In the genomic region with DNA sequence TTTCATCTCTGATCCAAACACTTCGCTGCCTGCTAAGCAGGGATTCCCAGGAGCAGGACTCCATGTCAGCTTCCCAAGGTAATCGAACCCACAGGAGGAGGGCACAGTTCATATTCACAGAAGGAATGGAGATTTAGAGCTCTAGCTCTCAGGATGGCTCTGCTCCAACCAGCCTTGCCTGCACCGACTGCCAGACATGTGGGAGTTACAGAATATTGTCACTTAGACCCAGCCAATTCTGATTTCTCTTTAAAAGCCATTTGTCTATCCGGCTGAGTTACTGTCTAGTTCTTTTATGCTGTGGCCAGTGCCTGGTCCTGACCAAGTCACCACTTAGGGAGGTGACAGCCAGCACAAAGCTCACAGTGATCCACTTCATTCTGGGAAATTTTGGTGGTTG, we compare ENCODE assay signal across 8 mouse cellular contexts. TPM values are rescaled to one million over a fixed set of nuclear protein-coding genes. Genes with fewer than 3 reads are reported as not detected.
A peak's percentile ranks its signal among the peaks of the same experiment; 100 is the strongest.
DNase-seq lines count a peak whose midpoint lies in the region; ATAC-seq and TF ChIP-seq lines count a peak whose summit lies in the region.

No protein-coding gene starts in this region.

- TF ChIP-seq EP300 in liver, embryonic 14.5 days (IDR thresholded peaks at IDR 0.05; ENCODE audit: low read depth), result no peak
- no peak for TF ChIP-seq EP300 in stomach, postnatal 0 days (optimal IDR thresholded peaks at IDR 0.05)

- peak overlapping the region; percentile 81 for H3K4me3 ChIP-seq in lung, embryonic 14.5 days (ENCODE audit: low read depth, low read length)
- peak overlapping the region; percentile 22 for H3K4me3 ChIP-seq in embryonic fibroblast, embryonic 13.5 days (ENCODE audit: insufficient read depth, low read length)
- H3K4me3 ChIP-seq in intestine, embryonic 15.5 days (replicated peaks), result peak overlapping the region; percentile 85
- peak overlapping the region; percentile 92 to 100 for H3K4me3 ChIP-seq in liver, embryonic 14.5 days (ENCODE audit: insufficient read depth in 1 of 2, low read depth in 2 of 2, low read length in 2 of 2)
- peak overlapping the region; percentile 86; the same call in 1 of the 2 replicates for H3K4me3 ChIP-seq in stomach, postnatal 0 days (ENCODE audit: low read depth, low read length)

- DNase-seq in lung, embryonic 14.5 days, result peak; percentile 16
- DNase-seq in lung, postnatal 25 days (ENCODE audit: low spot score), result no peak
- DNase-seq in liver, embryonic 14.5 days (ENCODE audit: low read depth in 3 of 3, low spot score in 3 of 3), result no peak
- no peak for DNase-seq in stomach, postnatal 0 days (ENCODE audit: low spot score)
- DNase-seq in spleen, postnatal 4 days (ENCODE audit: low spot score in 2 of 2), result no peak
- no peak for DNase-seq in urinary bladder, postnatal 4 days (ENCODE audit: low spot score in 2 of 2)

- WGBS in lung, embryonic 14.5 days, result 40% methylated on average over 4 of the region's 4 CpGs
- WGBS in intestine, embryonic 15.5 days, result 44% methylated on average over 4 of the region's 4 CpGs
- 24% methylated on average over 4 of the region's 4 CpGs for WGBS in liver, embryonic 14.5 days (ENCODE audit: insufficient replicate concordance)
- WGBS in stomach, postnatal 0 days, result 19% methylated on average over 4 of the region's 4 CpGs

- ATAC-seq in lung, embryonic 14.5 days (ENCODE audit: insufficient read depth), result no peak
- ATAC-seq in intestine, embryonic 15.5 days, result no peak
- no peak for ATAC-seq in liver, embryonic 14.5 days (ENCODE audit: insufficient read depth)
- no peak for ATAC-seq in stomach, postnatal 0 days (ENCODE audit: low FRiP score, low TSS enrichment)

- TF ChIP-seq POLR2A in embryonic fibroblast, embryonic 13.5 days (IDR thresholded peaks at IDR 0.05; ENCODE audit: low read depth, low read length), result no peak

- no peaks in the 10 kb centered on the region for H3K27me3 ChIP-seq in lung, embryonic 14.5 days (ENCODE audit: insufficient read depth, low read length)
- H3K27me3 ChIP-seq in intestine, embryonic 15.5 days (replicated peaks), result no peaks in the 10 kb centered on the region
- no peaks in the 10 kb centered on the region for H3K27me3 ChIP-seq in liver, embryonic 14.5 days (ENCODE audit: control insufficient read depth, insufficient read depth, low read length)
- H3K27me3 ChIP-seq in stomach, postnatal 0 days (ENCODE audit: control insufficient read depth, insufficient read depth, low read length), result no peaks in the 10 kb centered on the region

- H3K36me3 ChIP-seq in lung, embryonic 14.5 days (ENCODE audit: insufficient read depth), result no peaks in the 10 kb centered on the region
- H3K36me3 ChIP-seq in intestine, embryonic 15.5 days, result no peaks in the 10 kb centered on the region
- peaks cover 46% of the 10 kb centered on the region for H3K36me3 ChIP-seq in liver, embryonic 14.5 days (replicated peaks; ENCODE audit: control insufficient read depth, insufficient read depth, low read depth)
- no peaks in the 10 kb centered on the region for H3K36me3 ChIP-seq in stomach, postnatal 0 days (ENCODE audit: control insufficient read depth, insufficient read depth, low read length)

- peaks cover 5% of the 10 kb centered on the region for H3K4me1 ChIP-seq in lung, embryonic 14.5 days (ENCODE audit: insufficient read depth)
- H3K4me1 ChIP-seq in embryonic fibroblast, embryonic 13.5 days (ENCODE audit: control insufficient read depth, insufficient read depth, low read length), result 0 out of 2 replicates have a peak, but pooled peaks cover 4% of the 10 kb centered on the region
- H3K4me1 ChIP-seq in intestine, embryonic 15.5 days (replicated peaks), result peaks cover 26% of the 10 kb centered on the region
- H3K4me1 ChIP-seq in liver, embryonic 14.5 days (replicated peaks; ENCODE audit: control insufficient read depth in 2 of 2, insufficient read depth in 2 of 2, low read length in 1 of 2), result peaks cover 40 to 47% of the 10 kb centered on the region in 2 experiments
- H3K4me1 ChIP-seq in stomach, postnatal 0 days (replicated peaks; ENCODE audit: control insufficient read depth, insufficient read depth), result no peaks in the 10 kb centered on the region

- H3K27ac ChIP-seq in lung, embryonic 14.5 days (ENCODE audit: low read depth), result no peak overlapping the region
- no peak overlapping the region for H3K27ac ChIP-seq in embryonic fibroblast, embryonic 13.5 days (ENCODE audit: insufficient read depth, low read length)
- H3K27ac ChIP-seq in intestine, embryonic 15.5 days, result 0 out of 2 replicates have a peak overlapping the region, but pooled peaks have one; percentile 17
- H3K27ac ChIP-seq in liver, embryonic 14.5 days, result peak overlapping the region; percentile 99
- no peak overlapping the region for H3K27ac ChIP-seq in stomach, postnatal 0 days (replicated peaks)

- peak overlapping the region; percentile 44; the same call in 1 of the 2 replicates for H3K9ac ChIP-seq in lung, embryonic 14.5 days
- peak overlapping the region; percentile 29 for H3K9ac ChIP-seq in intestine, embryonic 15.5 days
- H3K9ac ChIP-seq in liver, embryonic 14.5 days (replicated peaks), result peak overlapping the region; percentile 100
- no peak overlapping the region; the same call in 1 of the 2 replicates for H3K9ac ChIP-seq in stomach, postnatal 0 days (ENCODE audit: low read length)

- H3K4me2 ChIP-seq in lung, embryonic 14.5 days, result peak overlapping the region; percentile 93
- H3K4me2 ChIP-seq in intestine, embryonic 15.5 days (replicated peaks), result peak overlapping the region; percentile 84
- peak overlapping the region; percentile 78 for H3K4me2 ChIP-seq in liver, embryonic 14.5 days (ENCODE audit: low read depth)
- H3K4me2 ChIP-seq in stomach, postnatal 0 days (replicated peaks; ENCODE audit: low read depth), result peak overlapping the region; percentile 95

- no peak for TF ChIP-seq CTCF in lung, embryonic 14.5 days (IDR thresholded peaks at IDR 0.05; ENCODE audit: low read depth)
- no peak for TF ChIP-seq CTCF in embryonic fibroblast, embryonic 13.5 days (IDR thresholded peaks at IDR 0.05; ENCODE audit: borderline replicate concordance, insufficient read depth, low read length)
- TF ChIP-seq CTCF in liver, embryonic 14.5 days (IDR thresholded peaks at IDR 0.05; ENCODE audit: low read depth), result no peak
- TF ChIP-seq CTCF in stomach, postnatal 0 days (IDR thresholded peaks at IDR 0.05; ENCODE audit: low read depth), result no peak

- H3K9me3 ChIP-seq in lung, embryonic 14.5 days (ENCODE audit: low read depth, low read length), result no peaks in the 10 kb centered on the region
- H3K9me3 ChIP-seq in intestine, embryonic 15.5 days, result no peaks in the 10 kb centered on the region
- H3K9me3 ChIP-seq in liver, embryonic 14.5 days (ENCODE audit: control insufficient read depth, low read length), result no peaks in the 10 kb centered on the region
- no peaks in the 10 kb centered on the region for H3K9me3 ChIP-seq in stomach, postnatal 0 days (ENCODE audit: control insufficient read depth, low read length)

RNA-seq across cellular contexts. Expression of gene Abcb10, which starts 1.2 kb away (rescaled TPM):
- polyA plus RNA-seq in lung, embryonic 14.5 days (2014; fragmentation: Nextera tagmentation; extraction: Ambion mirVana), result 17.8 and 18.9 TPM in 2 replicates
- polyA plus RNA-seq in embryonic fibroblast, embryonic 13.5 days (2011; ENCODE audit: insufficient read length, low read depth, missing spikeins), result 16.2 and 21.4 TPM in 2 replicates
- polyA plus RNA-seq in intestine, embryonic 15.5 days (2015; fragmentation: Nextera tagmentation; extraction: Ambion mirVana), result 21.9 and 22.3 TPM in 2 replicates
- 71.8 and 83.0 TPM in 2 replicates for polyA plus RNA-seq in liver, embryonic 14.5 days (2012; rRNA removed)
- polyA plus RNA-seq in liver, embryonic 14.5 days (2014; fragmentation: Nextera tagmentation; extraction: Ambion mirVana), result 129 and 144 TPM in 2 replicates
- polyA plus RNA-seq in stomach, postnatal 0 days (2015; fragmentation: Nextera tagmentation; extraction: Ambion mirVana), result 14.7 and 15.2 TPM in 2 replicates

RNA-seq across cellular contexts. Expression of gene Nup133, which starts 32.6 kb away (rescaled TPM):
- polyA plus RNA-seq in lung, embryonic 14.5 days (2014; fragmentation: Nextera tagmentation; extraction: Ambion mirVana), result 47.8 and 54.4 TPM in 2 replicates
- polyA plus RNA-seq in embryonic fibroblast, embryonic 13.5 days (2011; ENCODE audit: insufficient read length, low read depth, missing spikeins), result 19.5 and 22.4 TPM in 2 replicates
- 29.4 and 34.0 TPM in 2 replicates for polyA plus RNA-seq in intestine, embryonic 15.5 days (2015; fragmentation: Nextera tagmentation; extraction: Ambion mirVana)
- polyA plus RNA-seq in liver, embryonic 14.5 days (2012; rRNA removed), result 13.7 and 17.6 TPM in 2 replicates
- polyA plus RNA-seq in liver, embryonic 14.5 days (2014; fragmentation: Nextera tagmentation; extraction: Ambion mirVana), result 23.3 and 27.8 TPM in 2 replicates
- 8.2 and 8.5 TPM in 2 replicates for polyA plus RNA-seq in stomach, postnatal 0 days (2015; fragmentation: Nextera tagmentation; extraction: Ambion mirVana)

RNA-seq across cellular contexts. Expression of gene Taf5l, which starts 39.5 kb away (rescaled TPM):
- 47.5 and 51.6 TPM in 2 replicates for polyA plus RNA-seq in lung, embryonic 14.5 days (2014; fragmentation: Nextera tagmentation; extraction: Ambion mirVana)
- 30.6 and 36.3 TPM in 2 replicates for polyA plus RNA-seq in embryonic fibroblast, embryonic 13.5 days (2011; ENCODE audit: insufficient read length, low read depth, missing spikeins)
- polyA plus RNA-seq in intestine, embryonic 15.5 days (2015; fragmentation: Nextera tagmentation; extraction: Ambion mirVana), result 40.0 and 40.6 TPM in 2 replicates
- 21.1 and 21.2 TPM in 2 replicates for polyA plus RNA-seq in liver, embryonic 14.5 days (2012; rRNA removed)
- polyA plus RNA-seq in liver, embryonic 14.5 days (2014; fragmentation: Nextera tagmentation; extraction: Ambion mirVana), result 28.7 and 32.6 TPM in 2 replicates
- polyA plus RNA-seq in stomach, postnatal 0 days (2015; fragmentation: Nextera tagmentation; extraction: Ambion mirVana), result 18.0 and 21.0 TPM in 2 replicates

RNA-seq across cellular contexts. Expression of gene Urb2, which starts 39.6 kb away (rescaled TPM):
- 9.0 and 9.2 TPM in 2 replicates for polyA plus RNA-seq in lung, embryonic 14.5 days (2014; fragmentation: Nextera tagmentation; extraction: Ambion mirVana)
- polyA plus RNA-seq in embryonic fibroblast, embryonic 13.5 days (2011; ENCODE audit: insufficient read length, low read depth, missing spikeins), result 14.6 and 15.9 TPM in 2 replicates
- polyA plus RNA-seq in intestine, embryonic 15.5 days (2015; fragmentation: Nextera tagmentation; extraction: Ambion mirVana), result 3.8 and 4.6 TPM in 2 replicates
- 4.3 and 4.9 TPM in 2 replicates for polyA plus RNA-seq in liver, embryonic 14.5 days (2012; rRNA removed)
- polyA plus RNA-seq in liver, embryonic 14.5 days (2014; fragmentation: Nextera tagmentation; extraction: Ambion mirVana), result 2.9 and 3.6 TPM in 2 replicates
- 1.2 and 1.6 TPM in 2 replicates for polyA plus RNA-seq in stomach, postnatal 0 days (2015; fragmentation: Nextera tagmentation; extraction: Ambion mirVana)

Comparison
In these comparisons a context has a peak if more than half of its experiments do, and no peak if none do; other contexts are left out.
1. H3K27ac ChIP-seq: peak in intestine, embryonic 15.5 days (single experiment) and liver, embryonic 14.5 days (single experiment); none in lung, embryonic 14.5 days (single experiment), embryonic fibroblast, embryonic 13.5 days (single experiment) and stomach, postnatal 0 days (single experiment).
2. H3K4me3 ChIP-seq: peak in every context shown above with its lines; median percentile 96 in liver, embryonic 14.5 days; 86 in stomach, postnatal 0 days; 85 in intestine, embryonic 15.5 days; 81 in lung, embryonic 14.5 days; 22 in embryonic fibroblast, embryonic 13.5 days.
3. Peak in every context shown above with its lines, with median percentiles within 50 percentile points of each other: H3K4me2 ChIP-seq.